Mouse (Mus musculus) spleen, adult 2 months (tissue): ENCODE measurements at regions not wholly inside any gene's neighbourhood (a gene's known extent, or its start where the extent isn't known, plus 50 kb on each side); places are given as distances from the start of the nearest gene placed in this dataset.

Experiments
- CTCF ChIP-seq: fragments of 200-500 bp; IDR thresholded peaks from 2 replicates; pipeline ENCODE4 v1.5.1; 2011; ENCODE audit warnings: mild to moderate bottlenecking, inconsistent platforms; ENCODE audit not compliant: insufficient read depth, insufficient read length, insufficient replicate concordance; ENCODE audit errors: extremely low read depth
- POLR2A ChIP-seq: fragments of 200-500 bp; IDR thresholded peaks from 2 replicates; pipeline ENCODE4 v1.6.1; 2011; ENCODE audit warnings: low read depth, low read length, inconsistent platforms

DNA sequence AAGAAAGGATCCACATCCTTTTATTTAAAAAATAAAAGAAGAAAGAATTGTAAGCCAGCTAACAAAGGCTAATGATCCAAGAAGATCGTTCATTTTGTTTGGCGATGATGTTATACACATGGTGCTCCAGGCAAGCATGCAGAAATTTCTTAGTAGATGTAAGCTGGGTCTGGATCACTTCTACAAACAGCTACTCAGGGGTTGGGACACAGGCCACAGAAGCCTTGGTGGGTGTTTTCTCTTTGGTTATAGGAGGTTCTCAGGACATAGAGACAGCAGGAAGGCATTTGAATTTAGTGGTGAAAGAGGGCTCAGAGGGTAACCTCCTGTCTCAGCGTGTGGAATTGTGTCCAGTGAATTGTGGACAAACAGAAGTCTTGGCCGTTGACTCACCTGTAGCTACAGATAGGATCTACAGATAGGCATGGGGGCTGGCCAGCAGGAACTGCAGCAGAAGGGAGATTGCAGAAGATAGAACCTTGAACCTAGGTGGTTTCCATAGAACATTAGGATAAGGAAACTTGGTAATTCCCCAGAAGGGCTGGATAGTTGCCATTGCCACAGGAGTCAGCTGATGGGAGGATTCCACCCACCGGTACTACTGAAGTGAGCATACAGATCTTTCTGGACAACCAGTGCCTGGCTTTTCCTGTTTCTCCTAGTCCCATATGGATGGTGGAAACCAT lies 80.5 kb downstream of the Calml3 start:
- no peak for TF ChIP-seq POLR2A
- TF ChIP-seq CTCF = no peak
